Mouse (Mus musculus) urinary bladder, postnatal 4 days (tissue): Measurements from ENCODE around the gene Gm18336.
"Not testable (repeated sequence)": the region's sequence is repeated elsewhere in the genome, so short reads cannot be mapped to it uniquely, and the experiment has no call there.

Experiments used
- DNase-seq, 2 experiments: peaks; one replicate each; pipeline ENCODE4 v3.0.0; 2021 to 2022; ENCODE audit warnings: low spot score in 2 of 2

Gm18336 gene

GRCm38 (mm10) chrX:73398636-73399035, at the start of gene Gm18336:
Gm18336 (minus strand) TSS chrX:73398736.
- not testable (repeated sequence) for DNase-seq

GRCm38 (mm10) chrX:73441428-73441827, 42.9 kb upstream of the Gm18336 start:
- no peak for DNase-seq

GRCm38 (mm10) chrX:73435252-73435651, 36.7 kb upstream of the Gm18336 start, which contains the start of gene Trex2:
Trex2 (minus strand) TSS chrX:73435344.
- DNase-seq: no peak

GRCm38 (mm10) chrX:73432850-73433249, 34.3 kb upstream of the Gm18336 start:
- no peak for DNase-seq

- DNase-seq: no peak
These were observed 31.5 kb upstream of the Gm18336 start for GRCm38 (mm10) chrX:73430036-73430435.

- DNase-seq: no peak
These were observed 14.2 kb upstream of the Gm18336 start for GRCm38 (mm10) chrX:73412767-73413166.

GRCm38 (mm10) chrX:73410880-73411517, 12.5 kb upstream of the Gm18336 start, which contains the start of gene Zfp92:
Zfp92 (plus strand) TSS chrX:73411096.
- DNase-seq: no peak

- DNase-seq: no peak
These were observed 3.1 kb upstream of the Gm18336 start for GRCm38 (mm10) chrX:73401616-73402015.

- DNase-seq: peak in 1 of 2 experiments; percentile 44
These were observed 2.4 kb upstream of the Gm18336 start for GRCm38 (mm10) chrX:73400951-73401350.

GRCm38 (mm10) chrX:73396446-73396845, 2.1 kb downstream of the Gm18336 start:
- no peak for DNase-seq

- no peak for DNase-seq
These were observed 7.1 kb downstream of the Gm18336 start for GRCm38 (mm10) chrX:73391481-73391880.

- DNase-seq: no peak
These were observed 13.6 kb downstream of the Gm18336 start for GRCm38 (mm10) chrX:73384924-73385323.

GRCm38 (mm10) chrX:73384419-73384818, 14.1 kb downstream of the Gm18336 start:
- no peak for DNase-seq

GRCm38 (mm10) chrX:73363291-73363690, 35.2 kb downstream of the Gm18336 start:
- no peak for DNase-seq

GRCm38 (mm10) chrX:73356719-73357118, 41.8 kb downstream of the Gm18336 start:
- no peak for DNase-seq

- DNase-seq: no peak
These were observed 42.4 kb downstream of the Gm18336 start for GRCm38 (mm10) chrX:73356163-73356562.
